Mouse (Mus musculus) cortical plate, adult 2 months (tissue): ENCODE data around the gene Tmem182. TPM values are rescaled to one million over a fixed set of nuclear protein-coding genes. Genes with fewer than 3 reads are reported as not detected.

Experiments used
- H3K27ac ChIP-seq: fragments of 200-500 bp; 2 replicates; pipeline ENCODE4 v1.5.1; 2012; ENCODE audit warnings: low read length, control low read depth, inconsistent platforms; ENCODE audit not compliant: insufficient read depth
- H3K4me1 ChIP-seq: fragments of 200-500 bp; 2 replicates; pipeline ENCODE4 v1.6.1; 2011; ENCODE audit warnings: low read length; ENCODE audit not compliant: control insufficient read depth, insufficient read depth
- H3K4me3 ChIP-seq: fragments of 200-500 bp; 2 replicates; pipeline ENCODE4 v1.5.1; 2011; ENCODE audit warnings: mild to moderate bottlenecking, low read length, control low read depth; ENCODE audit not compliant: insufficient read depth
- CTCF ChIP-seq: fragments of 200-500 bp; IDR thresholded peaks from 2 replicates; pipeline ENCODE4 v1.5.1; 2011; ENCODE audit warnings: mild to moderate bottlenecking, control low read depth, low read length; ENCODE audit not compliant: insufficient read depth; ENCODE audit errors: extremely low read depth
- POLR2A ChIP-seq: fragments of 200-500 bp; IDR thresholded peaks from 2 replicates; pipeline ENCODE4 v1.6.1; 2011; ENCODE audit warnings: mild to moderate bottlenecking, low read length, control low read depth; ENCODE audit not compliant: insufficient read depth; ENCODE audit errors: extremely low read depth
- polyA plus RNA-seq: library from polyadenylated mRNA; depleted of rRNA; stranded (reverse); fragments of >200 nt; gene quantifications from 2 replicates; pipeline ENCODE4 v1.2.3, GENCODE M21; 2012; rRNA removed

The Tmem182 gene
- polyA plus RNA-seq, 1 experiment, result 0.19 TPM

- TF ChIP-seq CTCF, result no peak
- TF ChIP-seq POLR2A, result no peak
- Histone ChIP-seq H3K4me3 (no peak overlapping the region), H3K4me1 (peaks cover 4% of the 10 kb centered on the region), H3K27ac (no peak overlapping the region)
Measured at GRCm38 (mm10) chr1:40883856-40884255, 78.5 kb downstream of the Tmem182 start.

GRCm38 (mm10) chr1:40884943-40885342 is 79.5 kb downstream of the Tmem182 start:
- no peak for TF ChIP-seq POLR2A
- TF ChIP-seq CTCF, result no peak
- no peak overlapping the region for H3K27ac ChIP-seq
- H3K4me3 ChIP-seq, result no peak overlapping the region
- peaks cover 4% of the 10 kb centered on the region; the same call in 1 of the 2 replicates for H3K4me1 ChIP-seq

GRCm38 (mm10) chr1:40887673-40888072 is 82.3 kb downstream of the Tmem182 start:
- TF ChIP-seq CTCF, result peak; percentile 67
- TF ChIP-seq POLR2A, result no peak
- no peak overlapping the region for H3K4me3 ChIP-seq
- H3K4me1 ChIP-seq, result peaks cover 4% of the 10 kb centered on the region; the same call in 1 of the 2 replicates
- no peak overlapping the region for H3K27ac ChIP-seq

GRCm38 (mm10) chr1:40888396-40889040 is 83.1 kb downstream of the Tmem182 start:
- no peak overlapping the region for H3K4me3 ChIP-seq

GRCm38 (mm10) chr1:40889617-40890016 is 84.2 kb downstream of the Tmem182 start:
- TF ChIP-seq POLR2A, result no peak
- no peak for TF ChIP-seq CTCF
- H3K4me1 ChIP-seq, result peaks cover 4% of the 10 kb centered on the region; the same call in 1 of the 2 replicates
- H3K4me3 ChIP-seq, result no peak overlapping the region
- no peak overlapping the region for H3K27ac ChIP-seq

More at GRCm38 (mm10) chr1:40888396-40889040, 83.1 kb downstream of the Tmem182 start:
- Histone ChIP-seq H3K27ac (no peak overlapping the region), H3K4me1 (peaks cover 4% of the 10 kb centered on the region; the same call in 1 of the 2 replicates)
- TF ChIP-seq POLR2A (no peak), CTCF (no peak)

GRCm38 (mm10) chr1:40890246-40890645 is 84.8 kb downstream of the Tmem182 start:
- Histone ChIP-seq H3K27ac (no peak overlapping the region), H3K4me1 (peaks cover 4% of the 10 kb centered on the region; the same call in 1 of the 2 replicates), H3K4me3 (no peak overlapping the region)
- no peak for TF ChIP-seq CTCF
- TF ChIP-seq POLR2A, result no peak

GRCm38 (mm10) chr1:40903712-40904111 is 98.3 kb downstream of the Tmem182 start:
- H3K4me1 ChIP-seq, result no peaks in the 10 kb centered on the region
- H3K4me3 ChIP-seq, result no peak overlapping the region
- TF ChIP-seq POLR2A (no peak), CTCF (no peak)
- no peak overlapping the region for H3K27ac ChIP-seq

Other genes with a start within 250 kb of the Tmem182 start
- gene Slc9a4, start 225.5 kb upstream of the Tmem182 start, polyA plus RNA-seq, result 0.33 and 1.0 TPM in 2 replicates
- gene Slc9a2, start 125.0 kb upstream of the Tmem182 start, polyA plus RNA-seq, result 2.9 and 4.4 TPM in 2 replicates
- 2.8 and 2.9 TPM in 2 replicates for gene Mfsd9, start 14.9 kb upstream of the Tmem182 start, polyA plus RNA-seq